Mouse (Mus musculus): ENCODE results near the gene Pde6d.

DNA sequence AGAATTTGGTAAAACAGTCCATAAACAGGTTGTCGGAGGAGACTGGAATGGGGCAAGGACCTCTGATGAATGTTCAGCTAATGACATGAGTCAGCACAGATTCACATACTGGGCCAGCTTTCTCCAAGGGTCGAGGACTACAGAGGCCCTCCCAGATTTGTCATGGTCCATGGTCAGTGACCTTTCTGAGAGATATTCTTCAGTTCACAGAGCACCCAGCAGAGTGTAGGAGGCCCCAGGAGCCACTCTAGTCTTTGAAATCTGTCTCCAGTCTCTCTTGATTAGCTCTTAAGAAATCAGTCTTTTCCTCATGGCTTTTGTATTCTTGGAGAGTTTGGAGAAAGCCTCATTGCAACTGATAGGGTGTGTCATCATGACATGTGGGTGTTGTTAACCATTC lies 39.9 kb upstream of the Pde6d start:
- TF ChIP-seq POLR2A (IDR thresholded peaks at IDR 0.05; ENCODE audit: low read depth, low read length) (no peak), CTCF (IDR thresholded peaks at IDR 0.05; ENCODE audit: extremely low read depth, insufficient read depth, insufficient read length, insufficient replicate concordance) (no peak)
